Mouse (Mus musculus) kidney, adult 11 months (tissue): Measurements from ENCODE around the gene Zfp277.

Experiments used
- DNase-seq: peaks from one replicate; pipeline ENCODE4 v3.0.0; 2022

Gene Zfp277

DNA sequence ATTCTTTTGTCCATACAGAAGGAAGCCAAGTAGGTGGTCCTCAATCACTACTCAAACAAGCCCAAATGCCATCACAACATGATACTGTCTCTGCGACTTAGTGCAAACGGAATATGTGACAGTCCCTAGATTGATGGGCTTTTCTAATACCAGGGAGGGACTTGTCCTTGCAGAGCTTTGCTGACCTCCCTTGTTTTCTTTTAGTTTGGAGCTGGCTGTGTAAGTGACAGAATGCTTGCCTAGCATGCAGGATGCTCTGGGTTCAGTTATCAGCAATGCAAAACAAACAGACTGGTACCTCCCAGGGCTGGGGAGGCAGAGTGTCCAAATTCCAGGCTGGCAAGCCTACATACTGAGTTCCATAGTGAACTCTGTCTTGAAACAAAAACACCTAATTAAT lies 7.7 kb downstream of the Zfp277 start:
- no peak for DNase-seq

DNA sequence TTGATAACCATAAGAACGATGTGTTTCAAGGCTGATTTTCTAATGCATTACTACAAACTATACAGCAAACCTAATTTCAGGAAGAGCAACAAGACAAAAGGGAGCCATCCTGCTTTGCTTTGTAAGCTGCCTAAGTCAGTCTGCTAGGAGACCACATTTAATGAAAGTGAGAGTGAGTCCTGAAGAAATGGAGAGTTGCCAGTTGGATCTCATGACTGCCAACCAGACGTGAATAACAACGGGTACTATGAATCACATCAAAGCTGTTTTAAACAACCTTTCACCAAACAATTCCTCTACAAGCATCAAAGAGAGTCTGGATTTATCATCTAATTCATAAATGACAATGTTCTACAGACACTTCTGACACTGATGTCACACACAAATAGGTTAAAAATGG lies 11.6 kb downstream of the Zfp277 start:
- DNase-seq = no peak

DNA sequence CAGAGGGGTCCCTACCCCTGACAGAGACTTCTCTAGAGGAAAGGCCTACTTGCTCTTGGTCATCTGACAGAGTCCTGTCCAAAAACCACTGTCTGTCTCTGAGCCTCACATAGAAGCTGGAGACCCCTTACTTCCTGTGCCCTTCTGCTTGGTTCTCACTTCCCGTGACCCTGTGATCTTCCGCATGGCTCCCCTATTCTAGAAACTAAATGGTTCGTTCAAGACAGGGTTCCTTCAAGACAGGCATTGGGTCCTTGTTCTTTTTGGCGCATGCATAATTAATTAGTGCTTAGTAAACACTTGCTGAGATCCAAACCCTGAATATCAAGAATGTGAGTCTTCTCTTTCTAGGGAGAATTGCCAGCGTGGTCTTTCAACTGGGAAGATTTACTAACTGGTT lies 14.6 kb downstream of the Zfp277 start:
- DNase-seq = no peak

- DNase-seq = no peak
Observed at GRCm38 (mm10) chr12:40429976-40430375, 15.7 kb downstream of the Zfp277 start.

DNA sequence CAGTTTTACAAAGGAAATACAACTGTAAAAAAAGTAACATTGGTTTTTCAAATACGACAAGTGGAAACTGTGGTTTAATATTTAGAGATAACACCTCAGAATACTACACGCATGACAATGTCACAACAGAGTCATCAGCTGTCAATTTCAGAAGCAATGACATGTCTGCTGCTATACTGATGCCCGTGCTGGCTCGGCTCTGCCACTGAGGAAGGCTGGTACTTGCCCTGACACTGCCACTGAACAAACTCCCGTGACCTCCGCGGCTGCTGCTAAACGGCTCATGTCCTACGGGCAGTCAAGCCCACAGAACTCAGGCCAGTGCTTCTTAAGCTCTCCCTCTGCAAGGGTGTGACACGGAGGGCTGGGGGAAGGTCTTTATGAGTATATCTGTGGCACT lies 18.1 kb downstream of the Zfp277 start:
- DNase-seq = no peak

DNA sequence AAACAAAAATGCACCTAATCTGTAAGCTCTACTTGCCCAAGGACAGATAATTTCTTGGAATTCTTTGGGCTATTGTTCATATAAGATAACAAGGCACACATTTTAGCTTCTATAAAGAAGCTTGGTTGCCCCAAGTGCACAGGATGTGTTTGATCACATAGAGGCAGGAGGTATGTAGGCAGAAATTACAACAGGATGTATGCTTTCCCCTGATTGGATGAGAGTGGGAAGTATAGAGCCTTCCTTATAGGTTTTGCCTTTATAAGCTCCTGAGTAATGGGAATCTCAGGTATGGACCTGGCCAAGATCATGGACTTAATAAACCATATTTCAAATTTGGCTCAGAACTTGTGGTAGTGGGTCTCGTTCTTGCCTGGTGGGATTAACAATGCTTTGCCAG lies 20.7 kb downstream of the Zfp277 start:
- DNase-seq = no peak

GRCm38 (mm10) chr12:40417257-40417656 lies 28.4 kb downstream of the Zfp277 start:
- no peak for DNase-seq

GRCm38 (mm10) chr12:40415312-40415925 lies 30.3 kb downstream of the Zfp277 start:
- DNase-seq = no peak

DNA sequence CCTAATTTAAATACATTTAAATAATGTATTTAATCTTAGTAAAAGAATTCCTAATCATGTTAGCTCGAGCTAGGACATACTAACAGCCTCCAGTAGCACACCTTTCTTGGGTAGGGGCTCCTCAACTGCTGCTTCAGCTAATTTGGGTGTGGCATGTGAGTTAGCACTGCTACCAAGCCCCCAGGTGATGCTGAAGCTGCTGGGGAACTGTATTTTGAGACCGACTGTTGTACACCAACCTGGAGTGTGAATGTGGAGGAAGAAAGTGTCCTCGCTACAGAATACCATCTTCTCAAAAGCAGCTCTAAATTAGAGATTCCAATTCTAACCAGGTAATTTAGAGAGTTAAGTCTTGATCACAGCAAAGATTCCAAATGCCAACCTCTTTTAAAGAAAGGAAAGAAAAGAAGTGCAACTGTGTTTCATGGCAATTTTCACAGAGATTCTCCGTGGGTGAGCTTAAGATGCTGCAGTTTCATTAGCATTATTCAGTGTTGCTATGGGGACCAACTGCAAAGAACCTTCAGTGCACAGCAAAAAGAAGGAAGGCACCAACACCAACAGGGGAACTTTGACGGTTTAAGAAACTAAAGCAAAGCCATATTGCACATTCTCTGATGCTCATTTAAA lies 30.9 kb downstream of the Zfp277 start:
- DNase-seq = no peak

DNA sequence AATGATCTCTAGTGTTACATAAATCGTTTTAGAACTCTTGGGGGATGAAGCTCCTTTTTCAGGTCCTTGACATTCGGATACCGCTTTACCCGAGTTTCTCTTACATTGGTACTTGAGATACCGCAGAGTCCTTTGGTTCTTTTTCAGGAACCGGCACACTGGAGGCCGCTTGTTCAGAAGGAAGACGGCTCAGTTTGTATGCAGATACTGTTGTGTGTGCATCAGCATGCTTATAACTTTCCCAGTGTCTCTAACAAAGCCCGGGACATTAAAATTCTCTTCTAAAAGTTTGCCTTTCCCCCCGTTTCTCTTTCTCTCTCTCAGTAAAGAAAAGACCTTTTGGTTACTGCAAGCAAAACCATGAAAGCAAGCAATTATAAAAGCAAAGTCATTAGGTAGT lies 45.9 kb downstream of the Zfp277 start:
- no peak for DNase-seq

- DNase-seq = no peak
Observed at GRCm38 (mm10) chr12:40399386-40399785, 46.3 kb downstream of the Zfp277 start.

DNA sequence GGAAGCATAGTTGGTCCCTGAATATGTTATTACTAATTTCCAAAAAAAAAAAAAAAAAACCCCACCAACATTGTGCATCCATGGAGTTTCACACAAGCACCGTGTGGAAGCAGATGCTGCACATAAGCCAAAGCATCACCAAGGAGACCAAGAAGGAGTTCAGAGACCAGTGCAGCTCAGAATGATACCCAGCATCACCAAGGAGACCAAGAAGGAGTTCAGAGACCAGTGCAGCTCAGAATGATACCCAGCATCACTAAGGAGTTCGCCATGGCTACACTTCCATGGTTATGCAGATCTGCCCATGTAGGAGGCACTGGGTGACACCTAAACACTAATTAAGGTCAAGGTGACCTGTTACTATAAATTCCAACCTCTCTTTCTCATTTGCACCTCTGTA lies 46.8 kb downstream of the Zfp277 start:
- no peak for DNase-seq

DNA sequence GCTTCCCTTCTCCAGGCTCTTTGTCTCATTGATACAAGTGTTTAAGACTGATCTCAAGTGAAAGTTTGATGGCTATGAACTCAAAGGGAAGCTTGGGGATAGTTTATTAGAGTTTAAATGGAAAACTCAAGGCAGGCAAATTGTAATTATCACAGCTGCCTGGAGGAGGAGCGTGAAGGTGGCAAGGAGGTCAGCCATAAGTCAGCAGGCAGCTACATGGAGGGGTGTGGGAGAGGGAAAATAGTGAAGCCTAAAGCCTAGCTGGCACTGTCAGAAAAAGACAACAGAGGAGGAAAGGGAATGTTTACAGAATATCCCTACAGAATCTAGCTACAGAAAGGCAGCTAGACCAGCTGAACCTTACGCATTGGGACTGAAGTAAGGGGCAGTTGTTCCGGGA lies 52.8 kb downstream of the Zfp277 start:
- no peak for DNase-seq

GRCm38 (mm10) chr12:40391262-40391661 lies 54.4 kb downstream of the Zfp277 start:
- no peak for DNase-seq

DNA sequence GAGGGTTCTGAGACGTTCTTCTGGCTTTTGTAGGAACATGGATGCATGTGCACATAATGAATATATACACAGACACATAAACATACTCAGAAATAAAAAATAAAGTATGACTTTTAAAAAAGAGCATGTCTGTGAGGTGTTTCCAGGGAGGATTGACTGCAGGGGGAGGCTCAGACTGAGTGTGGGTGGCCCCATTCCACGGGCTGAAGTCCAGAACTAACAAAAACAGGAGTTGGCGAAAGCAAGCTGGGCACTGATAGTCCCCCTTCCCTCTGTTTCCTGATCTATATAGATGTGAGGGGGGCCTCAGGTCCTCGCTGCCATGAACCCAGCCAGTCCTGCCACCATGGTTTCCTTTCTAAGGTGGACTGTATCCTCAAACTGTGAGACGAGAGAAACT lies 57.9 kb downstream of the Zfp277 start:
- no peak for DNase-seq

GRCm38 (mm10) chr12:40385301-40385700 lies 60.4 kb downstream of the Zfp277 start:
- no peak for DNase-seq

GRCm38 (mm10) chr12:40383718-40384117 lies 62.0 kb downstream of the Zfp277 start:
- no peak for DNase-seq

GRCm38 (mm10) chr12:40382539-40382938 lies 63.2 kb downstream of the Zfp277 start:
- no peak for DNase-seq

DNA sequence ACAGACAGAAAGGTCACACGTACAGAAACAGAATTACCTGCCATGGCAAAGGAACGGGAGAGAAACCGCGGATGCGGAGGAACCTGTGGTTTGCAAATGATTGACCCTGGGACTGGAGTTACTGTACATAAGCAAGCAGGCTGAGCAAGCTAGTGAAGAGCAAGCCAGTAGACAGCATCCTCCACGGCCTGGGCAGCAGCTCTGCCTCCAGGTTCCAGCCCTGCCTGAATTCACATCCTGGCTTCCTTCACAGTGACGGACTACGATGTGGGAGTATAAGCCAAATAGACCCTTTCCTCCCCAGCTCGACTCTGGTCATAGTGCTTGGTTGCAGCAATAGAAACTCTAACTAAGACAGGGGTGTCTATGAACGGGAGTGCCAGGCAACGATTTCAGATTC lies 63.9 kb downstream of the Zfp277 start:
- DNase-seq = peak; percentile 18

GRCm38 (mm10) chr12:40381173-40381801 lies 64.4 kb downstream of the Zfp277 start:
- no peak for DNase-seq

- no peak for DNase-seq
Observed at GRCm38 (mm10) chr12:40379538-40379923, 66.2 kb downstream of the Zfp277 start.

GRCm38 (mm10) chr12:40378621-40379537 lies 66.8 kb downstream of the Zfp277 start:
- DNase-seq = no peak

GRCm38 (mm10) chr12:40351879-40352278 lies 93.8 kb downstream of the Zfp277 start:
- no peak for DNase-seq

- no peak for DNase-seq
Observed at GRCm38 (mm10) chr12:40348251-40348650, 97.5 kb downstream of the Zfp277 start.
